Mouse (Mus musculus) left cerebral cortex, adult 9 months (tissue): Measurements from ENCODE around the gene Kank4.

Source experiments
- DNase-seq, 2 experiments: peaks; one replicate each; pipeline ENCODE4 v3.0.0; 2022; ENCODE audit warnings: low spot score in 2 of 2

Kank4 gene

DNA sequence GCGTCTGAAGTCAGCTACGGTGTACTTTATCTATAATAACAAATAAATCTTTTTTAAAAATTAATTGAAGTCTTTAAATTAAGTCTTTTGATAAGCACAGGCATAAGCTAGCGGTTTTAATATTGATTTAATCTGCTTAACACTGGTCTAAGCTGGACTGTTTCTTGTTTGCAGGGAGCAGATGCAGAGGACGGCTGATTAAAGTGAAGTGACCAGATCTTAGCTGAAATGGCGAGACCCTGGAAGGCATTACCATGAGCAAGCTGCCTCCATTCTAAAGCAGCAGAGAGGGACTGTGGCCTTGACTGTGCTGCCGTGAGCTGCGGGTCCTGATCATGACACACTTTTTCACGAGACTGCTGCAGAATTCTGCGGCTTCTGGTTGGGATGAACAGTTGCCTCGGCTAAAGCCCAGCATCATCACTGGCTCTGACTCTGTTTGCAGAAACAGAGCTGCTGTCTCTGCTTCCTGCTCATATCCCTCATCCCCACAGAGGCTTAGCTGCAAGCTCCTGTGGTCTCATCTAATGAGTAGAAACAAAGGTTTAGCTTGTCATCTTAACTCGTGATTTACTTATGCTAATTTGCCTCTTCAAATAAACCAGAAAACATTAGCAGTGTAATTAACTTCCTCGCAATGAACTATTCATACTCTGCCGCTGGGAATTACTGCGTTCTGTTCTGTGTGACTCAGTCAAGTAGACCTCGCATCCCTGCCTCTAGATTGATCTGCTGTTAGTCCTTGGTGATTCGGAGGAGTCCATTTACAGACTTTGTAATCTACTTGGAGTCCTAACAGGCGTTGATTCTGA is 99.4 kb downstream of the Kank4 start:
- DNase-seq, result no peak

DNA sequence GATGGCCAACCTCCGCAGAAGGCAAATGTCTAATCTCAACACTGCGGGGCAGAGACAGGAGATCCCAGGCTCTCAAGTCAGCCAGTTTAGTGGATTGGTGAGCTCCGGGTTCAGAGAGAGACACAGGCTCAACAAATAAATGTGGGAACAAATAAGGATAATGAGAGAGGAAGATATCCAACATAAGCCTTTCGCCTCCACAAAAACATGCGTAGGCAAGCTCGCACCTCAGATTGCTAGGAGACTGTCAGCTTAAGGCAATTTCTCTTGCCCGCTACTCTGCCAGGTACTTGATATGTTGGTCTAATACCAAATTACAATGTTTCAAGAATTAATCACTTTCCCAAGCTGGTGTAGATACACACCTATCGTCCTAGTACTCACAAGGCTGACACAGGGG is 106.4 kb downstream of the Kank4 start:
- no peak for DNase-seq
